Mouse (Mus musculus) megakaryocyte, embryonic 14.5 days (primary cell): ENCODE measurements at regions not wholly inside any gene's neighbourhood (a gene's known extent, or its start where the extent isn't known, plus 50 kb on each side); places are given as distances from the start of the nearest gene placed in this dataset.

Experiments used
- H3K27me3 ChIP-seq: replicated peaks from 2 replicates; pipeline ENCODE3; 2012; ENCODE audit warnings: inconsistent platforms
- H3K36me3 ChIP-seq: replicated peaks from 2 replicates; pipeline ENCODE3; 2012; ENCODE audit warnings: low read length, inconsistent platforms, mixed read lengths
- H3K4me1 ChIP-seq: 2 replicates; pipeline ENCODE4 v1.6.1; 2012; ENCODE audit warnings: inconsistent platforms
- H3K4me3 ChIP-seq: replicated peaks from 2 replicates; pipeline ENCODE3; 2012; ENCODE audit warnings: moderate library complexity, mild to moderate bottlenecking, inconsistent platforms
- H3K9me3 ChIP-seq: 2 replicates; pipeline ENCODE4 v1.6.1; 2012; ENCODE audit warnings: inconsistent platforms
- FLI1 ChIP-seq: IDR thresholded peaks from 2 replicates; pipeline ENCODE4 v1.6.1; 2012; ENCODE audit warnings: low read length, inconsistent platforms, mixed read lengths
- GATA1 ChIP-seq: IDR thresholded peaks from 3 replicates; pipeline ENCODE4 v1.6.1; 2012; ENCODE audit warnings: mixed read lengths, low read length, inconsistent platforms, borderline replicate concordance

DNA sequence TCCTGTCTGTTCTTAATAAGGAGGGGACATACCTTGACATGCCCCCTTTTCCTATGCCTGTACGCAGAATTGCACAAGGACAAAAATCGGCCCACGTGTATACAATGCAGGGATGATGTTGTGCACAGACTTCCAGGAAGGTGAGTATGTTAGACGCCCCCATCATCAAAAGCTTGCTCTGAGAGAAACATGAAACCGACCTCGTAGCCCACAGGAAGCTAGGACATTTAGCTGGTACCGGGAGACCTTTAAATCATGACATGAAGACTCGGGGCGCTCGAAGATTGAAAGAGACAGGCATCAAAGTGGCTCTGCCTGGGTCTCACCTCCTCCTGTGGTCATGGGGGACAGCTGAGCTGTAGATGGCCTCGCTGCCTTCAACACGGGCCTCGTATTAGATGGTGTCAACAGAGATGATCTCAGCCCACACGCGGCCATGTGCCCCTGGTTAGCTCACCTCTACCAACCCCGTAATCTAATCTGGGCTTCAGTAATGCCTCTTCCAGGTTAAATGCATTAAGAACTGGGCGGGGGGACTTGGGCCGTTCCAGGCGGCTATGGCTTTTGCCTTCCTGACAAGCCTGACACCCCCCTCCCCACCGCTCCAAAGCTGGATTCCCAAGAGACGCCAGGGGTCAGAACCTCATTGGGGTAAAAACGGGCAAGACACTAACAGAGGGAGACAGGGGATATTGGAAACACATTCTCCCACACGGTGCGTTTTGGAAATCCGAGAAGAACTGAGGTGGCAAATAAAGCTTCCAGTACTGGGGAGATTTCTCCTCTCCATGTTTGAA is 520.9 kb upstream of the Tbx3 start:
- Histone ChIP-seq H3K36me3 (no peaks in the 10 kb centered on the region), H3K27me3 (no peaks in the 10 kb centered on the region), H3K4me1 (no peaks in the 10 kb centered on the region), H3K4me3 (peak overlapping the region; percentile 53), H3K9me3 (peaks cover 52% of the 10 kb centered on the region)
- TF ChIP-seq GATA1 (no peak), FLI1 (no peak)

DNA sequence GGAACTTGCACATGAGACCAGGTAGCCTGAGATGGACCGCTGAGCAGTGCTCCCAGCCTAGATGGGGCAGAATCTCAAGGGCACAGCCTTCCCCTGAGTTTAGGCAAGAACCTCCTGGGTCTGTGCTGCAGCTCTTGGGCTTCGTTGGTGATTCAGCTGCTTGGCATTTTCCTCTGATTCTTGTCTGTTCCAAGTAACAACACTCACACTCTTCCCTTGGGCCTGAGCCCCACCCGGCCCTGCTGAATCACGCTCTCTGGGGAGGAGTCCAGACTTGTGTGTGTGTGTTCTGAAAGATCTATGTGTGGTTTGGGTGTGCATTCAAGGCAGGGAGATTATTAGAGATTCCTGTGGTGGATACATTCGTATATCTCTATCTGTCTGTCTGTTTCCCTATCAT is 517.4 kb upstream of the Tbx3 start:
- no peak for TF ChIP-seq GATA1
- no peak for TF ChIP-seq FLI1
- Histone ChIP-seq H3K4me1 (no peaks in the 10 kb centered on the region), H3K36me3 (no peaks in the 10 kb centered on the region), H3K4me3 (no peak overlapping the region), H3K9me3 (peaks cover 51% of the 10 kb centered on the region), H3K27me3 (no peaks in the 10 kb centered on the region)

DNA sequence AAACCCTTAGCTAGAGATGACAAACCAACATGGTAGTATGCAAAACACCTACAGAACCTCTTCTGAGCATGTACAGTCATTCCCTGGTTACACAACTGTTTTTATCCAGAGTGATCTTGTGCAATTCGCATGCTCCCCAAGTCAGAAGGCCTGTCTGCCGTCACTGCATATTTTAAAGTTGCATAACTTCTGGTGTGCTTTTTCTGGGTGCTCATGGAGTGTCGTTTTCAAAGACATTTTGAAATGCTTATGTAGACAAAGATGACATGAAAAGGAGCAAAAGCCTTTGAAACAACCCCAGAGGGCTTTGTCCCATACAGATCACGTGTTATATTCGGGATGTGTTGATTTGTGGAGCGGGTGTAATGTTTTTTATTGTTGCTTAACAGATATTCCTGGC is 513.8 kb upstream of the Tbx3 start:
- Histone ChIP-seq H3K27me3 (no peaks in the 10 kb centered on the region), H3K9me3 (peaks cover 59% of the 10 kb centered on the region), H3K36me3 (no peaks in the 10 kb centered on the region), H3K4me3 (no peak overlapping the region), H3K4me1 (no peaks in the 10 kb centered on the region)
- TF ChIP-seq GATA1 (no peak), FLI1 (no peak)

DNA sequence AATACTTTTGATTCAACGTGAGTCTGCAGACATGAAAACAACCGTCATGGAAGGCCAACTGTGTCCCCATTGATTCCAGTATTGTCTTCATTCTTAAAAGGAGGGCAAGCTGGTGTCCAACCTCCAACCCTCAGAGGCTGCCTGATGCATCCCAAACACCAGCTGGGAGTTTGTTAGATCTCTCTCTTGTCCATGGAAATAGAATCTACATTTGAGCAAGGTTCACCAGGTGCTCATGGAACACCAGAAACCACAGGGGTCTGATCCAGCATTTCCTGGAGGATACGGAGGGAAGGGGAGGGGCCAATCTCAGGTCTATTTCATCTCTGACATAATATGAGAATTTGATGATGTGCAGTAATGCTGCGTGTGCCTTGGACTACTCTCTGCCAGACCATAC is 512.3 kb upstream of the Tbx3 start:
- no peaks in the 10 kb centered on the region for H3K36me3 ChIP-seq
- H3K4me1 ChIP-seq = no peaks in the 10 kb centered on the region
- H3K27me3 ChIP-seq = no peaks in the 10 kb centered on the region
- TF ChIP-seq GATA1 (no peak), FLI1 (no peak)
- H3K4me3 ChIP-seq = no peak overlapping the region
- peaks cover 57% of the 10 kb centered on the region for H3K9me3 ChIP-seq

- TF ChIP-seq GATA1 = no peak
- no peak for TF ChIP-seq FLI1
- Histone ChIP-seq H3K4me3 (no peak overlapping the region), H3K36me3 (no peaks in the 10 kb centered on the region), H3K27me3 (no peaks in the 10 kb centered on the region), H3K9me3 (peaks cover 51% of the 10 kb centered on the region), H3K4me1 (no peaks in the 10 kb centered on the region)
These were observed 508.3 kb upstream of the Tbx3 start for GRCm38 (mm10) chr5:119162132-119162675.

- Histone ChIP-seq H3K36me3 (no peaks in the 10 kb centered on the region), H3K27me3 (no peaks in the 10 kb centered on the region), H3K4me3 (no peak overlapping the region), H3K9me3 (peaks cover 46% of the 10 kb centered on the region), H3K4me1 (no peaks in the 10 kb centered on the region)
- TF ChIP-seq FLI1 = no peak
- no peak for TF ChIP-seq GATA1
These were observed 502.8 kb upstream of the Tbx3 start for GRCm38 (mm10) chr5:119167718-119168117.

DNA sequence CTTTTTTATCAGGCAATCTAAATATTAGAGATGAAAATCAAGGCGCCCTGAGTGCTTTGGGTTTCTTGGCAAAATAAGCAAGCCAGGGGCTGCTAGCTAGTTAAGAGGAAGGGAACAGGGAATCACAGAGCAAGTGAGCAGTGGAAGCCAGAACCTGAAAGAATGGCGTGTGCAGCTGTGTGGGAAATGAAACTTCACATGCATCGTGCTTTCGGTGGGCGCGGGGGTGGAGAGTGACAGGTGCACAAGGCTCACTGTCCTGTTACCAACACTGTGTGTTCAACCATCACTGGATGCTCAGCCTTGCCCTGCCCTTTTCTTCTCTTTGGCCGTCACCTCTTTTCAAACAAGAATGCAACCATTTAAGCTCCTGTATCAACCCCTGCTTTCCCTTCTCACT is 501.2 kb upstream of the Tbx3 start:
- peaks cover 47% of the 10 kb centered on the region for H3K9me3 ChIP-seq
- TF ChIP-seq FLI1 (no peak), GATA1 (no peak)

GRCm38 (mm10) chr5:119171626-119172025 is 498.8 kb upstream of the Tbx3 start:
- H3K4me1 ChIP-seq = no peaks in the 10 kb centered on the region
- no peaks in the 10 kb centered on the region for H3K27me3 ChIP-seq
- no peak overlapping the region for H3K4me3 ChIP-seq
- H3K9me3 ChIP-seq = peaks cover 45% of the 10 kb centered on the region
- no peaks in the 10 kb centered on the region for H3K36me3 ChIP-seq
- TF ChIP-seq FLI1 (no peak), GATA1 (no peak)

More for the DNA sequence above, 501.2 kb upstream of the Tbx3 start:
- Histone ChIP-seq H3K4me3 (peak overlapping the region; percentile 34), H3K36me3 (no peaks in the 10 kb centered on the region), H3K4me1 (no peaks in the 10 kb centered on the region), H3K27me3 (no peaks in the 10 kb centered on the region)

DNA sequence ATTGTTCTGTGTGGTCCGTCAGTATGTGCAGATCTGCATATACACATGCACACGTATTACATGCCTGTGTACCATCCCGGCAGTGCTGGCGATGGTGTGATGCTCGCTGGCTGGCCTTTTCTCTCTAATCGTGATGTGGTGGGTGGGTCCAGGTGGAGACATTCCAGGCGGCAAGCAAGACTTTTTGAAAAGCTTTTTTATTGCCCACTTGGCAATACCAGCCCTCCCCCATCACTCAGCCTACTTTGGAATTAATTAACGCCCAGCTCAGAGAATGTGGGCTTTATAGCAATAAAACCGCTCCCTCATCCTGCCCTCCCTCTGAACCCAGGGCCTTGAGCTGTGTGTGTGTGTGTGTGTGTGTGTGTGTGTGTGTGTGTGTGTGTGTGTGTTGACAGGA is 491.7 kb upstream of the Tbx3 start:
- Histone ChIP-seq H3K4me1 (no peaks in the 10 kb centered on the region), H3K9me3 (peaks cover 26% of the 10 kb centered on the region), H3K4me3 (peak overlapping the region; percentile 73), H3K27me3 (no peaks in the 10 kb centered on the region), H3K36me3 (no peaks in the 10 kb centered on the region)
- TF ChIP-seq GATA1 = no peak
- TF ChIP-seq FLI1 = no peak

- TF ChIP-seq FLI1 = no peak
- no peak for TF ChIP-seq GATA1
- Histone ChIP-seq H3K4me1 (no peaks in the 10 kb centered on the region), H3K36me3 (no peaks in the 10 kb centered on the region), H3K9me3 (peaks cover 16% of the 10 kb centered on the region; the same call in 1 of the 2 replicates), H3K27me3 (no peaks in the 10 kb centered on the region), H3K4me3 (no peak overlapping the region)
These were observed 486.9 kb upstream of the Tbx3 start for GRCm38 (mm10) chr5:119183545-119184047.
